Mouse (Mus musculus): ENCODE data around the gene Rap1b. TPM values are rescaled to one million over a fixed set of nuclear protein-coding genes. Genes with fewer than 3 reads are reported as not detected.

The Rap1b gene
- polyA plus RNA-seq, 1 experiment from 2014 or later, result 174 TPM

DNA sequence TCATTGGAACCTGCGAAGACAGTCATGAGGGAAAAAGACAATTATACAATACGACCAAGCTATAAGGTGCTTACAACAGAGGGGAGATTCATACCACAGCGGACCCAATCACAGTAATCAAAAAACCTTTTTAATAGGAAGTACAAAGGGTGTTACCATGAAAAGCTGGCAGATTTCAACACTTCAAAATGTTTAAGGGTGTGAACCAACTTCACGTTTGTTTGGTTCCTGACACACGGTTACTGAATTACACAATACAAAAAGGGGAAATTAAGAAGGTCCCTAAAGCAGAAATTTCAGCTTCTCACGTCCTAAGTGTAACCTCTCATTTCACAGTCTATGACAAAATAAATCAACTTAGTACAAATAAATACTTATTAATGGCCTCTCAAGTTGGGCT, 27.2 kb downstream of the Rap1b start:
- H3K36me3 ChIP-seq (ENCODE audit: insufficient read depth, low read length), result peaks cover 59% of the 10 kb centered on the region

DNA sequence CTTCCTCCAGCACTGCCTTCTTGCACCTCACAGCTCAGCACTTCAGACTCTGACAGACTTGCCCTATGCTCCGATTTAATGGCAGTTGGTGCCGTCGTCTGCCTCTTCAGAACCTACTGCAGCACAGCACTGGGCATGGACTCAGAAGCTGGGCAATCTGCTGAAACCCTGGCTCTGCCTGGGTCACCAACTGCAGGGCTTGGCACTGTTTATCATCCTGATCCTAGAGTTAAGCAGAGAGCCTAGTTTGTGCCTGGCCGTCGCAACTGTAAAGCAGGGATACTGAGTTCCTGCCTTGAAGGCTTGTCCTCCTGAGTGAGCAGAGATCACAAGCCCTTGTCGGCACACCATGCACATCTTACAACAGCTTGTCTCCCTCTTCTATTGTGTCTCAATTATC, 29.1 kb downstream of the Rap1b start:
- no peaks in the 10 kb centered on the region for H3K27me3 ChIP-seq (ENCODE audit: insufficient read depth, low read length)
- H3K4me1 ChIP-seq (replicated peaks; ENCODE audit: insufficient read depth, low read length), result no peaks in the 10 kb centered on the region
- H3K4me2 ChIP-seq (ENCODE audit: low read length), result no peak overlapping the region
- ATAC-seq (replicated peaks; ENCODE audit: low FRiP score, low read depth) (no peak), DNase-seq (ENCODE audit: low spot score) (no peak)
- H3K36me3 ChIP-seq (ENCODE audit: insufficient read depth, low read length), result peaks cover 49% of the 10 kb centered on the region
- TF ChIP-seq CTCF (IDR thresholded peaks at IDR 0.05; ENCODE audit: low read depth), result no peak
- no peak overlapping the region for H3K4me3 ChIP-seq (replicated peaks; ENCODE audit: low read depth, low read length)
- H3K27ac ChIP-seq, result no peak overlapping the region
- no peaks in the 10 kb centered on the region for H3K9me3 ChIP-seq (replicated peaks; ENCODE audit: low read length)
- H3K9ac ChIP-seq (ENCODE audit: low read depth, low read length), result no peak overlapping the region
- 95% methylated on average over 6 of the region's 6 CpGs for WGBS

More for the DNA sequence above, 27.2 kb downstream of the Rap1b start:
- Histone ChIP-seq H3K27me3 (ENCODE audit: insufficient read depth, low read length) (no peaks in the 10 kb centered on the region), H3K9ac (ENCODE audit: low read depth, low read length) (no peak overlapping the region), H3K9me3 (replicated peaks; ENCODE audit: low read length) (no peaks in the 10 kb centered on the region), H3K4me1 (replicated peaks; ENCODE audit: insufficient read depth, low read length) (no peaks in the 10 kb centered on the region), H3K4me3 (replicated peaks; ENCODE audit: low read depth, low read length) (no peak overlapping the region), H3K27ac (no peak overlapping the region), H3K4me2 (ENCODE audit: low read length) (no peak overlapping the region)
- 87% methylated on average over 6 of the region's 6 CpGs for WGBS
- ATAC-seq (replicated peaks; ENCODE audit: low FRiP score, low read depth), result no peak
- no peak for DNase-seq (ENCODE audit: low spot score)
- no peak for TF ChIP-seq CTCF (IDR thresholded peaks at IDR 0.05; ENCODE audit: low read depth)

DNA sequence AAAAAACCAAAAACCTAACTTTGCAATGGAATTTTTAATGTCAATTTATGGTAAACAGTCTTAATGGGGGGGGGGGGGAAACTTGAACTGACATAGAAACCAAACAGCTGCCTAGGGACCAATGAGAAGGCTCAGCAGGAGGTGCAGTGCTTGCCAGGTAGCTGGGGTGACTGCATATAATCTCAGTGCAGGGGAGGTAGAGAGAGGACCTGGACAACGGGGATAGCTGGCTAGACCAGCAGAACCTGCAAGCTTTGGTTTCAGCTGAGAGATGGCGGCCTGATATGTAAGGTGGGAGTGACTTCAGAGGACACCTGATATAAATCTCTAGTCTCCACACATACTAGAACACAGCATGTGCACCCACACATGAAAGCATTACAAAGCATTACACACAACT, 33.3 kb downstream of the Rap1b start:
- Histone ChIP-seq H3K36me3 (ENCODE audit: insufficient read depth, low read length) (peaks cover 33% of the 10 kb centered on the region), H3K4me2 (ENCODE audit: low read length) (no peak overlapping the region), H3K4me3 (replicated peaks; ENCODE audit: low read depth, low read length) (no peak overlapping the region), H3K9ac (ENCODE audit: low read depth, low read length) (no peak overlapping the region), H3K27ac (no peak overlapping the region), H3K9me3 (replicated peaks; ENCODE audit: low read length) (no peaks in the 10 kb centered on the region), H3K4me1 (replicated peaks; ENCODE audit: insufficient read depth, low read length) (no peaks in the 10 kb centered on the region), H3K27me3 (ENCODE audit: insufficient read depth, low read length) (no peaks in the 10 kb centered on the region)
- DNase-seq (ENCODE audit: low spot score), result no peak
- TF ChIP-seq CTCF (IDR thresholded peaks at IDR 0.05; ENCODE audit: low read depth), result no peak
- ATAC-seq (replicated peaks; ENCODE audit: low FRiP score, low read depth), result no peak
- WGBS, result 92% methylated on average over 2 of the region's 2 CpGs

DNA sequence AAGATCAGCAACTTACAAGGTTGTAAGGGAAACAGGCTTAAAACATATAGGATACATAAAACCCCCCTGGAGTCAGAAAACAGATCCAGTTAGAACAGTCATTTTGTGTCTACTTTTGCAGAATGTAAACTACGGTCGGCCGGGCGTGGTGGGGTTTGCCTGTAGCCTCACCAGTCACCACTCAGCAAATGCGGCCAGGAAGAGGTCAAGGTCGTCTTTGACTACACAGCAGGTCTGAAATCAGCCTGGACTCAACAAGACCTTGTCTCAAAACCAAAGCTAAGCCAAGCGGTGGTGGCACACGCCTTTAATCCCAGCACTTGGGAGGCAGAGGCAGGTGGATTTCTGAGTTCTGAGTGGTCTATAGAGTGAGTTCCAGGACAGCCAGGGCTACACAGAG, 34.3 kb downstream of the Rap1b start:
- no peak for TF ChIP-seq CTCF (IDR thresholded peaks at IDR 0.05; ENCODE audit: low read depth)
- no peaks in the 10 kb centered on the region for H3K4me1 ChIP-seq (replicated peaks; ENCODE audit: insufficient read depth, low read length)
- 93% methylated on average over 8 of the region's 8 CpGs for WGBS
- no peak overlapping the region for H3K27ac ChIP-seq
- ATAC-seq (replicated peaks; ENCODE audit: low FRiP score, low read depth) (no peak), DNase-seq (ENCODE audit: low spot score) (no peak)
- H3K9me3 ChIP-seq (replicated peaks; ENCODE audit: low read length), result no peaks in the 10 kb centered on the region
- H3K27me3 ChIP-seq (ENCODE audit: insufficient read depth, low read length), result no peaks in the 10 kb centered on the region
- H3K9ac ChIP-seq (ENCODE audit: low read depth, low read length), result no peak overlapping the region
- no peak overlapping the region for H3K4me2 ChIP-seq (ENCODE audit: low read length)
- H3K36me3 ChIP-seq (ENCODE audit: insufficient read depth, low read length), result peaks cover 24% of the 10 kb centered on the region
- H3K4me3 ChIP-seq (replicated peaks; ENCODE audit: low read depth, low read length), result no peak overlapping the region

DNA sequence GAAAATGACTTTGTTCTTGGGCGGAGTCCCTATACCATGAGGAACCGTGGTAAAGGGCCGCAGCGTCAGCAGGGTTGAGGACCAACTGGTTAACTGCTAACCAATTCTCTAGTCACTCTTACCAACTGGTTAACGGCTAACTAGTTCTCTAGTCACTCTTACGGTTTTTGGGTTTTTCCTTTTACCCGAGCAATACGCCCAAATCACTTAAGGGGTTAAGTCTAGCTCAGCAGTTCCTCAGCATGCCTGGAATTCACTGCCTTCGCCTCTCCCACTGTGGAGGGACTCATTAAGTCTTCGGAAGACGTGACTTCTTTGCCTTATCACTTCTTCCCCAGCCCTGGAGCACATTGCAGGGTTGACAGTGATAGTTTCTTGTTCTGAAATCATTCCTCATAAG, 35.3 kb downstream of the Rap1b start:
- Histone ChIP-seq H3K36me3 (ENCODE audit: insufficient read depth, low read length) (peaks cover 16% of the 10 kb centered on the region), H3K27me3 (ENCODE audit: insufficient read depth, low read length) (no peaks in the 10 kb centered on the region), H3K9me3 (replicated peaks; ENCODE audit: low read length) (no peaks in the 10 kb centered on the region), H3K27ac (no peak overlapping the region), H3K4me1 (replicated peaks; ENCODE audit: insufficient read depth, low read length) (no peaks in the 10 kb centered on the region), H3K4me2 (ENCODE audit: low read length) (no peak overlapping the region), H3K9ac (ENCODE audit: low read depth, low read length) (no peak overlapping the region), H3K4me3 (replicated peaks; ENCODE audit: low read depth, low read length) (no peak overlapping the region)
- 79% methylated on average over 11 of the region's 11 CpGs for WGBS
- no peak for DNase-seq (ENCODE audit: low spot score)
- no peak for TF ChIP-seq CTCF (IDR thresholded peaks at IDR 0.05; ENCODE audit: low read depth)
- no peak for ATAC-seq (replicated peaks; ENCODE audit: low FRiP score, low read depth)

DNA sequence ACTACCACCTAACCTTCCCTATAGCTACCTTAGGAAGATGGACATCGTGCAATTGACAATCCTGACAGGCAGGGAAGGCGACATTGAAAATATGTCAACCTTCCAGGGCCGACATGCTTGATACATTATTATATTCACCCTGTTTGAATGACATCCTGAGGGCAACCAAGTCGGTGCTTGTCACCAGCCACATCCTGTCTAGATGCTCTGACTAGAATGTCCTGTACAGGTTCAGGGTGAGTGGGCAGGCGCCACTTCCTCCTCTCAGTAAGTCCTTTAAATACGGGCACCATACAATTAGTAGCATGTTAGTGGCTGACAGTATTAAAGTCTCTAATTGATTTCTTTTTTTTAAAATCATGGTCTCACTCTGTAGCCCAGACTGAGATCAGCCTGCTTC, 37.8 kb downstream of the Rap1b start:
- no peak for TF ChIP-seq CTCF (IDR thresholded peaks at IDR 0.05; ENCODE audit: low read depth)
- no peaks in the 10 kb centered on the region for H3K4me1 ChIP-seq (replicated peaks; ENCODE audit: insufficient read depth, low read length)
- 72% methylated on average over 6 of the region's 6 CpGs for WGBS
- H3K4me3 ChIP-seq (replicated peaks; ENCODE audit: low read depth, low read length), result no peak overlapping the region
- H3K27ac ChIP-seq, result no peak overlapping the region
- no peak for DNase-seq (ENCODE audit: low spot score)
- H3K4me2 ChIP-seq (ENCODE audit: low read length), result no peak overlapping the region
- 0 out of 2 replicates have a peak, but pooled peaks cover 2% of the 10 kb centered on the region for H3K36me3 ChIP-seq (ENCODE audit: insufficient read depth, low read length)
- H3K9ac ChIP-seq (ENCODE audit: low read depth, low read length), result no peak overlapping the region
- no peaks in the 10 kb centered on the region for H3K9me3 ChIP-seq (replicated peaks; ENCODE audit: low read length)
- H3K27me3 ChIP-seq (ENCODE audit: insufficient read depth, low read length), result no peaks in the 10 kb centered on the region
- no peak for ATAC-seq (replicated peaks; ENCODE audit: low FRiP score, low read depth)

DNA sequence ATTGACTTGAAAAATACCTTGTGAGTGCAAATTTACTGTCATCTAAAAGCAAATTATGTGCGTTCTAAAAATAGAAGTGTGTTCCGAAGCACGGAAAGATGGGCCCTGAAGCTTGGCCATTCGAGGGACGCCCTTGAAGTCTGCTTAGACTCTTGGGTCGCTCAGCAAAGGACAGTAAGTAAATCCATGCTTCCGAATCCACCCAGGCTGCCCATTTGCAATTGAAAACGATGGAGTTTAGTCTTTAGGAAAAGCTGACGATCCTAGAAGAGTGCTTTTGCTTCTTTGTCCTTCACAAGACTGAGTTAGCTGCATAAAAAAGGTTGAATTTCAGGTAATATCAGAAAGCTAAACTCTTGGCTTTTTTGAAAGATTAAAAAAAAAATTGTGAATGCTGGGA, 39.9 kb downstream of the Rap1b start:
- H3K4me3 ChIP-seq (replicated peaks; ENCODE audit: low read depth, low read length), result no peak overlapping the region
- no peak for TF ChIP-seq CTCF (IDR thresholded peaks at IDR 0.05; ENCODE audit: low read depth)
- H3K9me3 ChIP-seq (replicated peaks; ENCODE audit: low read length), result no peaks in the 10 kb centered on the region
- no peak for DNase-seq (ENCODE audit: low spot score)
- H3K36me3 ChIP-seq (ENCODE audit: insufficient read depth, low read length), result no peaks in the 10 kb centered on the region
- H3K9ac ChIP-seq (ENCODE audit: low read depth, low read length), result no peak overlapping the region
- H3K27me3 ChIP-seq (ENCODE audit: insufficient read depth, low read length), result no peaks in the 10 kb centered on the region
- H3K4me2 ChIP-seq (ENCODE audit: low read length), result no peak overlapping the region
- H3K4me1 ChIP-seq (replicated peaks; ENCODE audit: insufficient read depth, low read length), result no peaks in the 10 kb centered on the region
- no peak for ATAC-seq (replicated peaks; ENCODE audit: low FRiP score, low read depth)
- no peak overlapping the region for H3K27ac ChIP-seq
- 59% methylated on average over 9 of the region's 9 CpGs for WGBS

Measured in kidney, postnatal 0 days (tissue).